Mouse (Mus musculus) lung, postnatal 25 days (tissue): Measurements from ENCODE around the gene Shroom2.

ENCODE experiments used
- DNase-seq: peaks from one replicate; pipeline ENCODE4 v3.0.0; 2022; ENCODE audit warnings: low spot score

The Shroom2 gene

GRCm38 (mm10) chrX:152768891-152769599 is at the start of gene Shroom2:
TSS of gene Shroom2 (minus strand) at chrX:152769465.
- DNase-seq = peak; percentile 17

GRCm38 (mm10) chrX:152818996-152819395 is 49.7 kb upstream of the Shroom2 start:
- DNase-seq = peak; percentile 34

GRCm38 (mm10) chrX:152813339-152813738 is 44.1 kb upstream of the Shroom2 start:
- DNase-seq = no peak

GRCm38 (mm10) chrX:152805317-152805716 is 36.1 kb upstream of the Shroom2 start:
- no peak for DNase-seq

GRCm38 (mm10) chrX:152788611-152789010 is 19.3 kb upstream of the Shroom2 start:
- no peak for DNase-seq

- no peak for DNase-seq
Measured at GRCm38 (mm10) chrX:152788129-152788528, 18.9 kb upstream of the Shroom2 start.

GRCm38 (mm10) chrX:152781720-152782403 is 12.6 kb upstream of the Shroom2 start, which contains the start of gene Gpr143:
TSS of gene Gpr143 (plus strand) at chrX:152781921.
- DNase-seq = no peak

- peak; percentile 68 for DNase-seq
Measured at GRCm38 (mm10) chrX:152769600-152770157, 414 bp upstream of the Shroom2 start.

GRCm38 (mm10) chrX:152764171-152764570 is 5.1 kb downstream of the Shroom2 start:
- no peak for DNase-seq

- no peak for DNase-seq
Measured at GRCm38 (mm10) chrX:152762855-152763254, 6.4 kb downstream of the Shroom2 start.

- DNase-seq = no peak
Measured at GRCm38 (mm10) chrX:152762437-152762836, 6.8 kb downstream of the Shroom2 start.

- DNase-seq = no peak
Measured at GRCm38 (mm10) chrX:152756293-152756692, 13.0 kb downstream of the Shroom2 start.

- no peak for DNase-seq
Measured at GRCm38 (mm10) chrX:152755819-152756218, 13.4 kb downstream of the Shroom2 start.

- no peak for DNase-seq
Measured at GRCm38 (mm10) chrX:152745925-152746324, 23.3 kb downstream of the Shroom2 start.

GRCm38 (mm10) chrX:152743642-152744041 is 25.6 kb downstream of the Shroom2 start:
- no peak for DNase-seq

- no peak for DNase-seq
Measured at GRCm38 (mm10) chrX:152738759-152739368, 30.4 kb downstream of the Shroom2 start.

- DNase-seq = no peak
Measured at GRCm38 (mm10) chrX:152738191-152738590, 31.1 kb downstream of the Shroom2 start.

- no peak for DNase-seq
Measured at GRCm38 (mm10) chrX:152735283-152735682, 34.0 kb downstream of the Shroom2 start.

GRCm38 (mm10) chrX:152716693-152717092 is 52.6 kb downstream of the Shroom2 start:
- DNase-seq = no peak

- peak; percentile 26 for DNase-seq
Measured at GRCm38 (mm10) chrX:152710715-152711114, 58.5 kb downstream of the Shroom2 start.

- no peak for DNase-seq
Measured at GRCm38 (mm10) chrX:152708359-152708758, 60.9 kb downstream of the Shroom2 start.

GRCm38 (mm10) chrX:152705397-152705796 is 63.9 kb downstream of the Shroom2 start:
- peak; percentile 59 for DNase-seq

- DNase-seq = peak; percentile 7
Measured at GRCm38 (mm10) chrX:152703624-152704023, 65.6 kb downstream of the Shroom2 start.
